Mouse (Mus musculus): ENCODE measurements around the gene Mrpl33. TPM values are rescaled to one million over a fixed set of nuclear protein-coding genes. Genes with fewer than 3 reads are reported as not detected.

Mrpl33 gene
- polyA plus RNA-seq, 1 experiment from 2014 or later: 357 TPM

DNA sequence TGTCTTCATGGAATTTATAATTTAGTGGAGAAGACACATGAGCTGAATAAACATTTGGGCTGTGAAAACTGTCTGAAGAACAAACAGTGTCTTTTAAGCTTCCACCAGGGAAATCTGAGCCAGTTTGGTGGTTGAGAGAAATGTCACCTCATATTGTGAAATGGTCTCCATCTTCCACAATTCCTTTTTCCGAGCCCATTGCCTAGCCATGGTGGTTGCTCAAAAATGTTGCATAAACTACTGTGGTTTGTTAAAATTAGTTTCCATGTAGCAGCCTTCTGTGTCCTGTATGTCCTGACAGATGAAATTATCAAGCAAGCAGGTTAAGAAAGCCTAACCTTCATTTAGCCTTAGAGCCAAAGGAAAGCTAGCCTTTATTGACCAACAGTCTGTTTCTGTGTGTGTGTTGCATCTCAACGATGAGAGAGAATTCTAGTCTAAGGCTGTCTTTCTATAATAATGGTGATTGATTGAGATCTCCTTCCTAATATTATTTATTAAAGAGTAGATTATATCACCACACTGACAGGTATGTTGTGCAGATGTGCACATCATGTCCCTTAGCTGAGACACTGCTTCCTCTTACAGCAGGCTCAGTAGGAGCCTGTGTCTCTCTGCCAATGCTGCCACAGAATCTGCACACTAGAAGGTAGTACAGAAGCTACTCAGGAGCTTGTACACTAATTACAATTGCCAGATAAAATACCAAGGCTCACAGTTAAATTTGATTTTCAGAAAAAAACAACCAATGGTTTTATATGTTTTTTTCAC, 54.0 kb downstream of the Mrpl33 start:
- ATAC-seq: no peak
- Histone ChIP-seq H3K27ac (ENCODE audit: low read depth, low read length) (no peak overlapping the region), H3K9me3 (ENCODE audit: control insufficient read depth) (no peaks in the 10 kb centered on the region), H3K4me2 (replicated peaks; ENCODE audit: low read depth) (no peak overlapping the region), H3K4me1 (replicated peaks; ENCODE audit: control insufficient read depth, insufficient read depth, low read length) (no peaks in the 10 kb centered on the region), H3K4me3 (ENCODE audit: low read depth, low read length) (no peak overlapping the region), H3K9ac (ENCODE audit: low read depth, low read length) (no peak overlapping the region), H3K36me3 (ENCODE audit: control insufficient read depth, insufficient read depth) (no peaks in the 10 kb centered on the region), H3K27me3 (replicated peaks; ENCODE audit: control insufficient read depth, insufficient read depth, low read length) (no peaks in the 10 kb centered on the region)
- TF ChIP-seq CTCF (IDR thresholded peaks at IDR 0.05; ENCODE audit: low read depth): no peak
- WGBS: 82% methylated on average over 2 of the region's 2 CpGs

DNA sequence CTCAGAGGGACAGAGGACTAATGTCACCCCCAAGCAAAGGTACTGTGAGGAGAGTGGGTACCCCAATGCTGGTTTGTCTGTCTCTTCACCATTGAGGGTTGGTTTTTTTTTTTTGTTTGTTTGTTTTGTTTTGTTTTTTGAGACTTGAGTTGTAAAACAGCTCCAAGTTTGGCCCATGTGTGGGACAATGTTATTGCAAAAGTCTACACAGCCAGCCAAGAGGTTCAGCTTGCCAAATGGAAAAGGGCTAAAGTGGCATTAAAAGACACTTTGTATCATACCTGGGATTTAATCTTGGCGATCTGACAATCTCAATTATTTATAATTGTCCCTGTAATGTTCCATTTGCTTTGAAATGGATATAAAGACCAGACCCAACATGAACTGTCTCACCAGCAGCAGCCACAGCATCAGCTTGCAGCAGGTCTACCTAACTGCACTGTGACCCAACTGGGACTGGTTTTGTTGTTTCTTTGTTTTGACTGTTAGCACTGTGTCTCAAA, 59.0 kb downstream of the Mrpl33 start:
- H3K4me2 ChIP-seq (replicated peaks; ENCODE audit: low read depth): no peak overlapping the region
- H3K36me3 ChIP-seq (ENCODE audit: control insufficient read depth, insufficient read depth): no peaks in the 10 kb centered on the region
- no peaks in the 10 kb centered on the region for H3K27me3 ChIP-seq (replicated peaks; ENCODE audit: control insufficient read depth, insufficient read depth, low read length)
- no peak overlapping the region for H3K27ac ChIP-seq (ENCODE audit: low read depth, low read length)
- H3K4me3 ChIP-seq (ENCODE audit: low read depth, low read length): no peak overlapping the region
- no peaks in the 10 kb centered on the region for H3K9me3 ChIP-seq (ENCODE audit: control insufficient read depth)
- 92% methylated on average over 1 of the region's 1 CpGs for WGBS
- no peak overlapping the region for H3K9ac ChIP-seq (ENCODE audit: low read depth, low read length)
- TF ChIP-seq CTCF (IDR thresholded peaks at IDR 0.05; ENCODE audit: low read depth): no peak
- ATAC-seq: no peak
- no peaks in the 10 kb centered on the region for H3K4me1 ChIP-seq (replicated peaks; ENCODE audit: control insufficient read depth, insufficient read depth, low read length)

DNA sequence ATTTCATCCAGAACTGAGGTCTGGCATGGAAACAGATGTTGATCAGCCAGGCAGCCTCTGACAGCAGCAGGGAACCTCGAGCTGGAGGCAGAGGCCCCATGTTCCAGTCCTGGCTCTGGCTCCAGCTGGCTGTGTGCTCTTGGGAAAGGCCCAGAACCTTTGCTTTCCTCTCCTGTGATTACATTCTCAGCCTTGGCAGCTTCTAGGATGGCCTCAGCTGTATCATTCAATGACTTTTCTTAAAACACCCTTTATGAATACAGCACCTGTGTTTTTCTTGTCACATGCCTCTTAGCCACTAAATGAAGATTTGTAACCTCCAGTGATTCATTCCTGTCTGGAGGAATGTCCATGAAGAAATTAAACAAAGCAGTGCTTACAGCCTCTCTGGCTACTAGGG, 69.4 kb downstream of the Mrpl33 start:
- WGBS: 15% methylated on average over 1 of the region's 1 CpGs
- H3K4me3 ChIP-seq (ENCODE audit: low read depth, low read length): no peak overlapping the region

DNA sequence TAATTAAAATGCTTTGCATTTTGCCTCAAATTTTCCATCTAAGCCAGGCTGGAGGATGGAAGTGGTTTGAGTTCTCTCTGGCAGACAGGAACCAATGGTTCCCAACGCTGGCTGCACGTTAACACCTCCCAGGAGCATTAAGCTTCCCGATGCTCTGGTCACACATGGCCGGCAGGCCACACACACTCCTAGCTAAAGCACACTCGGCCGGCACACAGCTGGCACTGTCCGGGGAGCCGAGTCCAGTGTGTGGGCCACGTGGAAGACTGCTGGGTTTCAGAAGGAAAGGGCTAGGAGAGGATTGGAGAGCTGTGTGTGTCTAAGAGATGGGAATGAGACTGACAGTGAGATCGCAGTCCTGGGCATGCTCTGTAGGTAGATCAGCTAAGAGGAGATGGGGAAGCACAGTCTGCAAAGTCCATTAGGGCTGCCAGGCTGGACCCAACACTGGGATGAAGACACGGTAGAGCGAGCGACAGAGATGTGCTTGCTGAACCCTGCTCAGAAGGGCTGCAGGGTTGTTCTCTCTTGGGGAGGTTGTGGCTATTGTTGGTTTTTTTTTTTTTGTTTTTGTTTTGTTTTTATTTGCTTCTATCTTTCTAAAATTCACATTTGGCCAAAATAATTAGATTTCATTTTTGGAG, 71.7 kb downstream of the Mrpl33 start:
- no peak for TF ChIP-seq CTCF (IDR thresholded peaks at IDR 0.05; ENCODE audit: low read depth)
- Histone ChIP-seq H3K9ac (ENCODE audit: low read depth, low read length) (no peak overlapping the region), H3K27ac (ENCODE audit: low read depth, low read length) (no peak overlapping the region), H3K4me2 (replicated peaks; ENCODE audit: low read depth) (no peak overlapping the region), H3K4me3 (ENCODE audit: low read depth, low read length) (no peak overlapping the region), H3K4me1 (replicated peaks; ENCODE audit: control insufficient read depth, insufficient read depth, low read length) (peaks cover 10% of the 10 kb centered on the region; the same call in 1 of the 2 replicates), H3K27me3 (replicated peaks; ENCODE audit: control insufficient read depth, insufficient read depth, low read length) (no peaks in the 10 kb centered on the region), H3K9me3 (ENCODE audit: control insufficient read depth) (no peaks in the 10 kb centered on the region), H3K36me3 (ENCODE audit: control insufficient read depth, insufficient read depth) (no peaks in the 10 kb centered on the region)
- WGBS: 92% methylated on average over 13 of the region's 13 CpGs
- no peak for ATAC-seq

More for the DNA sequence above, 69.4 kb downstream of the Mrpl33 start:
- no peak overlapping the region for H3K27ac ChIP-seq (ENCODE audit: low read depth, low read length)
- no peaks in the 10 kb centered on the region for H3K9me3 ChIP-seq (ENCODE audit: control insufficient read depth)
- TF ChIP-seq CTCF (IDR thresholded peaks at IDR 0.05; ENCODE audit: low read depth): no peak
- ATAC-seq: no peak
- H3K4me1 ChIP-seq (replicated peaks; ENCODE audit: control insufficient read depth, insufficient read depth, low read length): peaks cover 10% of the 10 kb centered on the region; the same call in 1 of the 2 replicates
- H3K36me3 ChIP-seq (ENCODE audit: control insufficient read depth, insufficient read depth): 0 out of 2 replicates have a peak, but pooled peaks cover 3% of the 10 kb centered on the region
- H3K9ac ChIP-seq (ENCODE audit: low read depth, low read length): no peak overlapping the region
- H3K4me2 ChIP-seq (replicated peaks; ENCODE audit: low read depth): no peak overlapping the region
- H3K27me3 ChIP-seq (replicated peaks; ENCODE audit: control insufficient read depth, insufficient read depth, low read length): no peaks in the 10 kb centered on the region

DNA sequence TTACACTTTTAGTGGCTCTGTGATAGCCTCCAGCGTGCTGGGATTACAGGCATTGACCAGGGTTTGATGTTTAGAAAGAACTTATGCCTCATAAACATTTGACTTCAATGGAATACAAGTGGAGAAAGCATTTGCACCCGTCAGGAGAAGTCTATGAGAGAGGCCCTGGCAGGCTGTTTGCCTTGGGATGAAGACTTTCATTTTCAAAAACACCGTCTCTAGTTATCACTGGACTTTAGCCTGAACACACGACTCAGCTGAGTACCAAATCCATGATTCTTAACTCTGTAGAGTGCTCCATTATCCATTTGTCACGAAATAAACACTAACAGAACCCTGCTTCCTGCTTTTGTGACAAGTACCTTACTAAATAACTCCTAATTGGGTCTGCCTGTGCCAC, 73.2 kb downstream of the Mrpl33 start:
- Histone ChIP-seq H3K27ac (ENCODE audit: low read depth, low read length) (no peak overlapping the region), H3K4me3 (ENCODE audit: low read depth, low read length) (no peak overlapping the region), H3K4me1 (replicated peaks; ENCODE audit: control insufficient read depth, insufficient read depth, low read length) (peaks cover 10% of the 10 kb centered on the region; the same call in 1 of the 2 replicates), H3K9ac (ENCODE audit: low read depth, low read length) (no peak overlapping the region), H3K27me3 (replicated peaks; ENCODE audit: control insufficient read depth, insufficient read depth, low read length) (no peaks in the 10 kb centered on the region), H3K36me3 (ENCODE audit: control insufficient read depth, insufficient read depth) (no peaks in the 10 kb centered on the region), H3K9me3 (ENCODE audit: control insufficient read depth) (no peaks in the 10 kb centered on the region), H3K4me2 (replicated peaks; ENCODE audit: low read depth) (peak overlapping the region; percentile 43)
- TF ChIP-seq CTCF (IDR thresholded peaks at IDR 0.05; ENCODE audit: low read depth): no peak
- peak; percentile 53; the same call in 1 of the 2 replicates for ATAC-seq
- WGBS: 22% methylated on average over 5 of the region's 5 CpGs

DNA sequence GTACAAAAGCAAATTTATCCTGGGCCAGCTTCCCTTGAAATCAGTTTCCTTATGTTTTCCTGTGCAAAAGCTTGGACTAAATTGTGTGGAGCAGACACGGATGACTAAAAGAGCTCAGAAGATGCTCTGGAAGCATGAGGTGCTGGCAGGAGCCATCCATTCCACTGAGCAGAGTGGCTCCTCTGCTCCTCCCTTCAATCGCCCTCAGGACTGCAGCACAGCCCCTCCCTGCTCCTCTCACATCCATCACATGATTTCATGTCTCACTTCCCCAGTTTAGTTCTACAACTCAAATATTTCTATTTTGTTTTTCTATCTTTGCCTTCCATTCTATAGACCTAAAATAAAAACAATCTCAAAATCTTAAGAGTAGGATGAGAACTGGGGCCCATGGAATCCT, 74.4 kb downstream of the Mrpl33 start:
- H3K4me1 ChIP-seq (replicated peaks; ENCODE audit: control insufficient read depth, insufficient read depth, low read length): peaks cover 10% of the 10 kb centered on the region; the same call in 1 of the 2 replicates
- TF ChIP-seq CTCF (IDR thresholded peaks at IDR 0.05; ENCODE audit: low read depth): no peak
- WGBS: 80% methylated on average over 2 of the region's 2 CpGs
- H3K27ac ChIP-seq (ENCODE audit: low read depth, low read length): no peak overlapping the region
- no peaks in the 10 kb centered on the region for H3K27me3 ChIP-seq (replicated peaks; ENCODE audit: control insufficient read depth, insufficient read depth, low read length)
- no peaks in the 10 kb centered on the region for H3K36me3 ChIP-seq (ENCODE audit: control insufficient read depth, insufficient read depth)
- no peaks in the 10 kb centered on the region for H3K9me3 ChIP-seq (ENCODE audit: control insufficient read depth)
- no peak for ATAC-seq
- H3K9ac ChIP-seq (ENCODE audit: low read depth, low read length): no peak overlapping the region
- H3K4me3 ChIP-seq (ENCODE audit: low read depth, low read length): no peak overlapping the region
- no peak overlapping the region for H3K4me2 ChIP-seq (replicated peaks; ENCODE audit: low read depth)

Data from intestine, postnatal 0 days (tissue).